Mouse (Mus musculus) olfactory bulb, adult 2 months (tissue): Measurements from ENCODE around the gene Macrod1.

Source experiments
- CTCF ChIP-seq: fragments of 200-500 bp; IDR thresholded peaks from 2 replicates; pipeline ENCODE4 v1.5.1; 2012; ENCODE audit warnings: low read depth, mild to moderate bottlenecking, low read length, moderate library complexity; ENCODE audit not compliant: insufficient read depth
- POLR2A ChIP-seq: fragments of 200-500 bp; IDR thresholded peaks from 2 replicates; pipeline ENCODE4 v1.6.1; 2012; ENCODE audit warnings: mild to moderate bottlenecking, low read depth, low read length, moderate library complexity; ENCODE audit not compliant: insufficient read depth

DNA sequence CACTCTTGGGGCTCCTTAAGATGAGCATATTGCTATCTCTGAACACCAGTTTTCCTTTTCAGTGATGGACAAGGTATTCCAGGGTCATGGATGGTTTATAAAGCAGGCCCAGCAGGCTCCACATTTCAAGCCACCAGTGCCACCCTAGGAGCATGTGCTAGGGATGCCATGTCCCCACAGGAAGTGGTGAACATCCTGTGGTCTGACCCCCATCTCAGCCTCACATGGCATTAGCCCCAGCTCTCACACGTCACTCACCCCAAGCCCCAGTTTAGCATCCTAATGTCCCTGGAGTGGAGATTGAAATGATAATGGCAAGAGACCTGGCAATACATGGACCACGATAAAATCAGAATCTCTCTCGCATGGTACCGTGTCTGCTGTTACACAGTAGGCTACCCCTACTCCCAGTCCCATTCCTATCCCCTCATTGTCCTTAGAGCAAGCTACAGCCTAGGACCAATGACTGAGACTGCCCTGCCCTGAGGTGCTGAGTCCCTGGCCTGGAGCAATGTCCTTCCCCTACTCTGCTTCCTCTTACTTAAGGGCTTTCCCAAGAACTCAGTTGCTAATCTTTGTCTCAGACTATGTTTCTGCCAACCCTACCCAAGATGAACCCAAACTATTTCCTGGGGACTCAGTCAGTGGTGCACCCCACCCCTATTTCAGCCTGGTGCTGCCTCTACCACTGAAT, 59.6 kb downstream of the Macrod1 start:
- no peak for TF ChIP-seq POLR2A
- no peak for TF ChIP-seq CTCF
